Mouse (Mus musculus) bone marrow macrophage, adult 2 months (primary cell): ENCODE measurements around the gene Phf2. TPM values are rescaled to one million over a fixed set of nuclear protein-coding genes. Genes with fewer than 3 reads are reported as not detected.

ENCODE experiments used
- H3K27ac ChIP-seq: 2 replicates; pipeline ENCODE4 v1.5.1; 2012; ENCODE audit warnings: low read depth, low read length; ENCODE audit not compliant: insufficient read depth
- H3K4me1 ChIP-seq: 2 replicates; pipeline ENCODE4 v1.6.1; 2012; ENCODE audit warnings: low read length; ENCODE audit not compliant: control insufficient read depth, insufficient read depth
- H3K4me3 ChIP-seq: 2 replicates; pipeline ENCODE4 v1.5.1; 2012; ENCODE audit warnings: mild to moderate bottlenecking, low read length, moderate library complexity; ENCODE audit not compliant: insufficient read depth
- CTCF ChIP-seq: IDR thresholded peaks from 2 replicates; pipeline ENCODE4 v1.5.1; 2012; ENCODE audit warnings: low read depth, mild to moderate bottlenecking, low read length, moderate library complexity
- POLR2A ChIP-seq: IDR thresholded peaks from 2 replicates; pipeline ENCODE4 v1.6.1; 2012; ENCODE audit warnings: mild to moderate bottlenecking, low read depth, low read length, borderline replicate concordance
- polyA plus RNA-seq: library from polyadenylated mRNA; stranded (reverse); fragments of >200 nt; gene quantifications from 2 replicates; pipeline ENCODE4 v1.2.4, GENCODE M21; 2012; ENCODE audit not compliant: missing spikeins, insufficient read depth, insufficient read length

Phf2 gene
- polyA plus RNA-seq, 1 experiment, result 20.4 TPM

- Histone ChIP-seq H3K4me1 (peaks cover 10% of the 10 kb centered on the region; the same call in 1 of the 2 replicates), H3K4me3 (no peak overlapping the region), H3K27ac (no peak overlapping the region)
- TF ChIP-seq CTCF, result no peak
- no peak for TF ChIP-seq POLR2A
Measured at GRCm38 (mm10) chr13:48849155-48849554, 21.8 kb downstream of the Phf2 start.

- H3K4me3 ChIP-seq, result no peak overlapping the region
- TF ChIP-seq CTCF, result no peak
- TF ChIP-seq POLR2A, result no peak
- no peak overlapping the region for H3K27ac ChIP-seq
- peaks cover 29% of the 10 kb centered on the region for H3K4me1 ChIP-seq
Measured at GRCm38 (mm10) chr13:48845308-48845707, 25.6 kb downstream of the Phf2 start.

GRCm38 (mm10) chr13:48843530-48843929, 27.4 kb downstream of the Phf2 start:
- peaks cover 36% of the 10 kb centered on the region for H3K4me1 ChIP-seq
- TF ChIP-seq CTCF (no peak), POLR2A (no peak)
- H3K4me3 ChIP-seq, result no peak overlapping the region
- H3K27ac ChIP-seq, result no peak overlapping the region

GRCm38 (mm10) chr13:48841905-48842592, 28.9 kb downstream of the Phf2 start:
- H3K4me3 ChIP-seq, result peak overlapping the region; percentile 48
- no peak for TF ChIP-seq CTCF
- no peak for TF ChIP-seq POLR2A
- peak overlapping the region; percentile 58 for H3K27ac ChIP-seq
- H3K4me1 ChIP-seq, result peaks cover 42% of the 10 kb centered on the region

- Histone ChIP-seq H3K4me3 (no peak overlapping the region), H3K27ac (no peak overlapping the region), H3K4me1 (peaks cover 40% of the 10 kb centered on the region)
- no peak for TF ChIP-seq POLR2A
Measured at GRCm38 (mm10) chr13:48838284-48838683, 32.6 kb downstream of the Phf2 start.

- TF ChIP-seq CTCF (no peak), POLR2A (no peak)
- H3K4me3 ChIP-seq, result no peak overlapping the region
- no peak overlapping the region for H3K27ac ChIP-seq
- H3K4me1 ChIP-seq, result peaks cover 37% of the 10 kb centered on the region
Measured at GRCm38 (mm10) chr13:48837537-48837936, 33.4 kb downstream of the Phf2 start.

- Histone ChIP-seq H3K4me3 (no peak overlapping the region), H3K27ac (no peak overlapping the region), H3K4me1 (0 out of 2 replicates have a peak, but pooled peaks cover 3% of the 10 kb centered on the region)
- TF ChIP-seq POLR2A, result no peak
- TF ChIP-seq CTCF, result no peak
Measured at GRCm38 (mm10) chr13:48830528-48831250, 40.2 kb downstream of the Phf2 start.

- Histone ChIP-seq H3K27ac (no peak overlapping the region), H3K4me1 (0 out of 2 replicates have a peak, but pooled peaks cover 3% of the 10 kb centered on the region), H3K4me3 (no peak overlapping the region)
- TF ChIP-seq POLR2A, result no peak
- TF ChIP-seq CTCF, result no peak
Measured at GRCm38 (mm10) chr13:48829780-48830179, 41.1 kb downstream of the Phf2 start.

GRCm38 (mm10) chr13:48822871-48823270, 48.0 kb downstream of the Phf2 start:
- TF ChIP-seq CTCF (no peak), POLR2A (no peak)

GRCm38 (mm10) chr13:48822288-48822687, 48.6 kb downstream of the Phf2 start:
- no peak for TF ChIP-seq CTCF
- TF ChIP-seq POLR2A, result no peak
- Histone ChIP-seq H3K4me1 (peaks cover 7% of the 10 kb centered on the region), H3K27ac (no peak overlapping the region), H3K4me3 (no peak overlapping the region)

More at GRCm38 (mm10) chr13:48822871-48823270, 48.0 kb downstream of the Phf2 start:
- H3K4me1 ChIP-seq, result peaks cover 7% of the 10 kb centered on the region
- no peak overlapping the region for H3K4me3 ChIP-seq
- no peak overlapping the region for H3K27ac ChIP-seq

GRCm38 (mm10) chr13:48819131-48819530, 51.8 kb downstream of the Phf2 start:
- TF ChIP-seq POLR2A (no peak), CTCF (no peak)
- Histone ChIP-seq H3K4me3 (no peak overlapping the region), H3K4me1 (peaks cover 7% of the 10 kb centered on the region), H3K27ac (no peak overlapping the region)
